Mouse (Mus musculus) liver, embryonic 14.5 days (tissue): ENCODE measurements around the gene Rgs19.

Experiments used
- CTCF ChIP-seq: IDR thresholded peaks from 2 replicates; pipeline ENCODE4 v1.5.1; 2016; ENCODE audit warnings: antibody characterized with exemption, low read depth, control low read depth
- EP300 ChIP-seq: IDR thresholded peaks from 2 replicates; pipeline ENCODE4 v1.6.1; 2016; ENCODE audit warnings: antibody characterized with exemption, low read depth

GRCm38 (mm10) chr2:181670913-181671311 is 22.9 kb downstream of the Rgs19 start:
- TF ChIP-seq CTCF (no peak), EP300 (no peak)
